Mouse (Mus musculus) hindbrain, embryonic 14.5 days (tissue): ENCODE data around the gene Dmap1. TPM values are rescaled to one million over a fixed set of nuclear protein-coding genes. Genes with fewer than 3 reads are reported as not detected.

Source experiments
- ATAC-seq: fragments of 200-750 bp; cut with Nextera tagmentation; 2 replicates; pipeline ENCODE4 v1.8.0; 2017; ENCODE audit warnings: moderate number of reproducible peaks, mild to moderate bottlenecking, moderate TSS enrichment, moderate library complexity; ENCODE audit not compliant: low FRiP score
- DNase-seq: peaks from one replicate; pipeline ENCODE4 v3.0.0-alpha.2; 2015; ENCODE audit warnings: low spot score
- H3K27ac ChIP-seq: fragments of 300-500 bp; sonication (generic); 2 replicates; pipeline ENCODE4 v1.5.1; 2014; ENCODE audit warnings: mild to moderate bottlenecking, moderate library complexity
- H3K27me3 ChIP-seq: fragments of 300-500 bp; sonication (generic); 2 replicates; pipeline ENCODE4 v1.6.1; 2014; ENCODE audit warnings: mild to moderate bottlenecking, low read length, mixed read lengths; ENCODE audit not compliant: control insufficient read depth, insufficient read depth
- H3K36me3 ChIP-seq: fragments of 300-500 bp; sonication (generic); replicated peaks from 2 replicates; pipeline ENCODE4 v1.6.1; 2014; ENCODE audit not compliant: control insufficient read depth, insufficient read depth
- H3K4me1 ChIP-seq: fragments of 300-500 bp; sonication (generic); replicated peaks from 2 replicates; pipeline ENCODE4 v1.6.1; 2014; ENCODE audit warnings: antibody characterized with exemption, low read length, mixed read lengths; ENCODE audit not compliant: control insufficient read depth, insufficient read depth
- H3K4me2 ChIP-seq: fragments of 300-500 bp; sonication (generic); replicated peaks from 2 replicates; pipeline ENCODE4 v1.6.1; 2014; ENCODE audit warnings: mild to moderate bottlenecking, moderate library complexity
- H3K4me3 ChIP-seq: fragments of 300-500 bp; sonication (generic); replicated peaks from 2 replicates; pipeline ENCODE4 v1.5.1; 2014; ENCODE audit warnings: mild to moderate bottlenecking, low read length
- H3K9ac ChIP-seq: fragments of 300-500 bp; sonication (generic); 2 replicates; pipeline ENCODE4 v1.6.1; 2014
- H3K9me3 ChIP-seq: fragments of 300-500 bp; sonication (generic); 2 replicates; pipeline ENCODE4 v1.6.1; 2016; ENCODE audit warnings: low read length; ENCODE audit not compliant: control insufficient read depth
- WGBS: fragments of 180-500 bp; shearing (Covaris S2); extraction: QIAGEN DNeasy Blood & Tissue Kit; methylation state at CpG from one replicate; pipeline ENCODE4 v1.1.7; 2014; 5-methylcytosine and 5-hydroxymethylcytosine counted together
- polyA plus RNA-seq: library from polyadenylated mRNA; unstranded; fragments of >200 nt; fragmentation: Nextera tagmentation; extraction: Ambion mirVana; gene quantifications from 2 replicates; pipeline ENCODE4 v1.2.1, GENCODE M21; 2014

Gene Dmap1
- 82.0 and 85.4 TPM in 2 replicates for polyA plus RNA-seq

GRCm38 (mm10) chr4:117681931-117682461 lies at the start of gene Dmap1:
TSS of gene Dmap1 (minus strand) at chr4:117682273.
- Histone ChIP-seq H3K4me2 (peak within 1 kb of the TSS; percentile 95), H3K36me3 (peaks cover 37% of the 10 kb centered on the region), H3K27me3 (no peaks in the 10 kb centered on the region), H3K9ac (peak within 1 kb of the TSS; percentile 89), H3K9me3 (no peaks in the 10 kb centered on the region), H3K4me3 (peak within 1 kb of the TSS; percentile 83), H3K4me1 (peaks cover 14% of the 10 kb centered on the region; the same call in 1 of the 2 replicates), H3K27ac (0 out of 2 replicates have a peak within 1 kb of the TSS, but pooled peaks have one; percentile 1)
- peak; percentile 91 for ATAC-seq
- peak; percentile 95 for DNase-seq
- WGBS: under 1% methylated on average over 33 of the region's 33 CpGs

GRCm38 (mm10) chr4:117724112-117724511 lies 42.0 kb upstream of the Dmap1 start, which contains the start of gene Gm12845:
TSS of gene Gm12845 (plus strand) at chr4:117724412.
- Histone ChIP-seq H3K4me1 (no peaks in the 10 kb centered on the region), H3K36me3 (no peaks in the 10 kb centered on the region), H3K9ac (no peak within 1 kb of the TSS), H3K4me2 (no peak within 1 kb of the TSS), H3K4me3 (no peak within 1 kb of the TSS), H3K9me3 (no peaks in the 10 kb centered on the region), H3K27ac (no peak within 1 kb of the TSS), H3K27me3 (no peaks in the 10 kb centered on the region)
- DNase-seq: no peak
- ATAC-seq: no peak
- 89% methylated on average over 1 of the region's 1 CpGs for WGBS

- no peak for ATAC-seq
- 76% methylated on average over 6 of the region's 6 CpGs for WGBS
- H3K27ac ChIP-seq: no peak overlapping the region
- H3K27me3 ChIP-seq: no peaks in the 10 kb centered on the region
- no peak for DNase-seq
- no peaks in the 10 kb centered on the region for H3K4me1 ChIP-seq
- no peak overlapping the region for H3K9ac ChIP-seq
- no peaks in the 10 kb centered on the region for H3K9me3 ChIP-seq
- no peak overlapping the region for H3K4me2 ChIP-seq
- H3K36me3 ChIP-seq: no peaks in the 10 kb centered on the region
- H3K4me3 ChIP-seq: no peak overlapping the region
Observed at GRCm38 (mm10) chr4:117713303-117714098, 31.4 kb upstream of the Dmap1 start.

GRCm38 (mm10) chr4:117712314-117712713 lies 30.2 kb upstream of the Dmap1 start:
- no peak for DNase-seq
- Histone ChIP-seq H3K4me2 (no peak overlapping the region), H3K9ac (no peak overlapping the region), H3K27me3 (no peaks in the 10 kb centered on the region), H3K36me3 (no peaks in the 10 kb centered on the region), H3K4me1 (no peaks in the 10 kb centered on the region), H3K9me3 (no peaks in the 10 kb centered on the region), H3K27ac (no peak overlapping the region), H3K4me3 (no peak overlapping the region)
- no peak for ATAC-seq
- 89% methylated on average over 3 of the region's 3 CpGs for WGBS

- Histone ChIP-seq H3K36me3 (no peaks in the 10 kb centered on the region), H3K27ac (no peak overlapping the region), H3K9me3 (no peaks in the 10 kb centered on the region), H3K27me3 (no peaks in the 10 kb centered on the region), H3K4me2 (no peak overlapping the region), H3K4me3 (no peak overlapping the region), H3K9ac (no peak overlapping the region), H3K4me1 (no peaks in the 10 kb centered on the region)
- DNase-seq (no peak), ATAC-seq (no peak)
- WGBS: 82% methylated on average over 3 of the region's 3 CpGs
Observed at GRCm38 (mm10) chr4:117708780-117709550, 26.9 kb upstream of the Dmap1 start.

- 4% methylated on average over 7 of the region's 7 CpGs for WGBS
- Histone ChIP-seq H3K9ac (no peak overlapping the region), H3K27ac (no peak overlapping the region), H3K36me3 (no peaks in the 10 kb centered on the region), H3K27me3 (no peaks in the 10 kb centered on the region), H3K4me1 (no peaks in the 10 kb centered on the region), H3K9me3 (no peaks in the 10 kb centered on the region), H3K4me3 (no peak overlapping the region), H3K4me2 (no peak overlapping the region)
- peak; percentile 91 for DNase-seq
- ATAC-seq: no peak
Observed at GRCm38 (mm10) chr4:117705361-117705760, 23.3 kb upstream of the Dmap1 start.

- WGBS: 84% methylated on average over 4 of the region's 4 CpGs
- Histone ChIP-seq H3K27me3 (no peaks in the 10 kb centered on the region), H3K9ac (no peak overlapping the region), H3K9me3 (no peaks in the 10 kb centered on the region), H3K4me1 (peaks cover 8% of the 10 kb centered on the region; the same call in 1 of the 2 replicates), H3K4me2 (no peak overlapping the region), H3K27ac (no peak overlapping the region), H3K36me3 (no peaks in the 10 kb centered on the region), H3K4me3 (no peak overlapping the region)
- ATAC-seq (no peak), DNase-seq (no peak)
Observed at GRCm38 (mm10) chr4:117686354-117686753, 4.3 kb upstream of the Dmap1 start.

GRCm38 (mm10) chr4:117683048-117683768 lies 1.1 kb upstream of the Dmap1 start:
- WGBS: 85% methylated on average over 6 of the region's 6 CpGs
- Histone ChIP-seq H3K36me3 (peaks cover 26% of the 10 kb centered on the region), H3K27me3 (no peaks in the 10 kb centered on the region), H3K4me3 (no peak overlapping the region), H3K27ac (no peak overlapping the region), H3K4me1 (peaks cover 14% of the 10 kb centered on the region; the same call in 1 of the 2 replicates), H3K4me2 (peak overlapping the region; percentile 95; the same call in 1 of the 2 replicates), H3K9me3 (no peaks in the 10 kb centered on the region), H3K9ac (no peak overlapping the region)
- no peak for ATAC-seq
- no peak for DNase-seq
